Mouse (Mus musculus): ENCODE measurements around the gene Snx21. TPM values are rescaled to one million over a fixed set of nuclear protein-coding genes. Genes with fewer than 3 reads are reported as not detected.
A peak's percentile ranks its signal among the peaks of the same experiment; 100 is the strongest.

The Snx21 gene
- polyA plus RNA-seq, 1 experiment from 2014 or later = 27.0 TPM

DNA sequence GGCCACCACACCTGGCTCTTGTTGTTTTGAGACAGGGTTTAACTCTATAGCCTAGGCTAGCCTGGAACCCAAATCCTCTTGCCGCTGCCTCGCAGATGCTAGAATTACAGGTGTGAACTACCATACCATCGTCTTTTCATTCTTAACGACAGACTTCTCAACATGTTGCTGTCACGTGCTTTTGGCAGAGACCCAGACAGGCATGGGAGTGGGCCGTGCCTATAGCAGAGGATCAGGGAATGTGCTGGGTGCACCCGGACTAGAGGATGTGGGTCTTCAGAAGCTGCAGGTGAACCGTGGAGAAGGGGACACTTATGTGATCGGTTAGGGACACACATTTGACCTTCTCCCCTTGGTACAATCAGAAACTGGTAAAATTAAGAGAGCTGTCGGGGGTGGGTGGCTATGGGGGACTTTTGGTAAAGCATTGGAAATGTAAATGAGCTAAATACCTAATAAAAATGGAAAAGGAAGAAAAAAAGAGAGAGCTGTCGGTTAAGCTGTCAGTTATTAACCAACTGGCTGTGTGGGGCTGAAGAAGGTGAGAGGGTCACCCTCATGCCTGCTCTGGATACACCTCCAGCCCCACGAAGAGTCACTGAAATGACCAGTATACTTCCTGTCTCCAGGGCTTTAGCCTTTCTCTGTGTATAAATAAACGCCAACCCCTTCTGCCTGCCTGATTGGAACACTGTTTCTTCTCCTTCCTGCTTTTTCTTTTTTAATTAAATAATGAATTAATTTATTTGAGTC is 14.8 kb downstream of the Snx21 start:
- H3K36me3 ChIP-seq = peaks cover 36% of the 10 kb centered on the region
- H3K27me3 ChIP-seq = no peaks in the 10 kb centered on the region
- H3K4me2 ChIP-seq = no peak overlapping the region
- H3K4me1 ChIP-seq = peaks cover 8% of the 10 kb centered on the region
- ATAC-seq (ENCODE audit: borderline replicate concordance, extremely low read depth, low FRiP score, low TSS enrichment) = no peak
- H3K27ac ChIP-seq = no peak overlapping the region
- 85% methylated on average over 13 of the region's 13 CpGs for WGBS
- no peak overlapping the region for H3K4me3 ChIP-seq
- H3K9me3 ChIP-seq = no peaks in the 10 kb centered on the region
- no peak overlapping the region for H3K9ac ChIP-seq

- Histone ChIP-seq H3K4me1 (peaks cover 15% of the 10 kb centered on the region), H3K9ac (peak overlapping the region; percentile 82), H3K27me3 (no peaks in the 10 kb centered on the region), H3K4me3 (peak overlapping the region; percentile 70), H3K4me2 (peak overlapping the region; percentile 65), H3K36me3 (peaks cover 21% of the 10 kb centered on the region), H3K9me3 (no peaks in the 10 kb centered on the region), H3K27ac (no peak overlapping the region)
- ATAC-seq (ENCODE audit: borderline replicate concordance, extremely low read depth, low FRiP score, low TSS enrichment) = no peak
- WGBS = 86% methylated on average over 16 of the region's 16 CpGs
Measured at GRCm38 (mm10) chr2:164803201-164803920, 17.7 kb downstream of the Snx21 start.

DNA sequence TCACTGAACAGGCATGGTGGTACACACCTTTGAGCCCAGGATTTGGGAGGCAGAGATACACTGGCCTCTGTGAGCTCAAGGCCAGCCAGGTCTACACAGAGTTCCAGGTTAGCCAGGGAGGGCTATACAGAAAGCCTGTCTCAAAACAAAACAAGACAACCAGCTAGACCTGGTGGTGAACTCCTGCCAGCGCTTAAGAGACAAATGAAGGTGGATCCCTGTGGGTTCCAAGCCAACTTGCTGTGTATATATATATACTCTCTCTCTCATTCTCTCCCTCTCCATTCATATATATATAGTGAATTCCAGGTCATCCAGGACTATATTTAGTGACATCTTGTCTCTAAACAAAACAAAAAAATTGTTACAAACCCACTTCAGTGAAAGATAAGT is 18.3 kb downstream of the Snx21 start:
- WGBS = 46% methylated on average over 1 of the region's 1 CpGs
- peaks cover 15% of the 10 kb centered on the region for H3K4me1 ChIP-seq
- no peaks in the 10 kb centered on the region for H3K27me3 ChIP-seq
- H3K4me3 ChIP-seq = peak overlapping the region; percentile 70
- no peak overlapping the region for H3K27ac ChIP-seq
- H3K9ac ChIP-seq = peak overlapping the region; percentile 82
- peak overlapping the region; percentile 65 for H3K4me2 ChIP-seq
- peaks cover 16% of the 10 kb centered on the region for H3K36me3 ChIP-seq
- no peaks in the 10 kb centered on the region for H3K9me3 ChIP-seq
- ATAC-seq (ENCODE audit: borderline replicate concordance, extremely low read depth, low FRiP score, low TSS enrichment) = no peak

GRCm38 (mm10) chr2:164804533-164805331 is 19.1 kb downstream of the Snx21 start, which contains the start of the genes Acot8 and Zswim3:
Acot8 (minus strand) TSS chr2:164804882.
Zswim3 (plus strand) TSS chr2:164805098.
- H3K27ac ChIP-seq = peak within 1 kb of the TSS; percentile 81
- 0% methylated on average over 47 of the region's 47 CpGs for WGBS
- H3K36me3 ChIP-seq = peaks cover 8% of the 10 kb centered on the region; the same call in 1 of the 2 replicates
- no peaks in the 10 kb centered on the region for H3K27me3 ChIP-seq
- ATAC-seq (ENCODE audit: borderline replicate concordance, extremely low read depth, low FRiP score, low TSS enrichment) = peak; percentile 97
- H3K9me3 ChIP-seq = no peaks in the 10 kb centered on the region
- peak within 1 kb of the TSS; percentile 82 for H3K9ac ChIP-seq
- peaks cover 15% of the 10 kb centered on the region for H3K4me1 ChIP-seq
- peak within 1 kb of the TSS; percentile 78 for H3K4me2 ChIP-seq
- peak within 1 kb of the TSS; percentile 70 for H3K4me3 ChIP-seq

GRCm38 (mm10) chr2:164805332-164805718 is 19.7 kb downstream of the Snx21 start:
- ATAC-seq (ENCODE audit: borderline replicate concordance, extremely low read depth, low FRiP score, low TSS enrichment) = peak; percentile 40; the same call in 1 of the 2 replicates
- no peaks in the 10 kb centered on the region for H3K27me3 ChIP-seq
- H3K4me2 ChIP-seq = peak overlapping the region; percentile 78
- H3K4me1 ChIP-seq = peaks cover 15% of the 10 kb centered on the region
- peaks cover 4% of the 10 kb centered on the region; the same call in 1 of the 2 replicates for H3K36me3 ChIP-seq
- peak overlapping the region; percentile 81 for H3K27ac ChIP-seq
- peak overlapping the region; percentile 69 for H3K9ac ChIP-seq
- peak overlapping the region; percentile 70 for H3K4me3 ChIP-seq
- WGBS = 1% methylated on average over 21 of the region's 21 CpGs
- no peaks in the 10 kb centered on the region for H3K9me3 ChIP-seq

GRCm38 (mm10) chr2:164806614-164807013 is 21.0 kb downstream of the Snx21 start:
- H3K4me1 ChIP-seq = peaks cover 15% of the 10 kb centered on the region
- H3K27ac ChIP-seq = no peak overlapping the region
- H3K4me2 ChIP-seq = no peak overlapping the region
- no peak overlapping the region for H3K4me3 ChIP-seq
- no peak for ATAC-seq (ENCODE audit: borderline replicate concordance, extremely low read depth, low FRiP score, low TSS enrichment)
- no peaks in the 10 kb centered on the region for H3K36me3 ChIP-seq
- no peaks in the 10 kb centered on the region for H3K9me3 ChIP-seq
- no peaks in the 10 kb centered on the region for H3K27me3 ChIP-seq
- 68% methylated on average over 7 of the region's 7 CpGs for WGBS
- H3K9ac ChIP-seq = no peak overlapping the region

DNA sequence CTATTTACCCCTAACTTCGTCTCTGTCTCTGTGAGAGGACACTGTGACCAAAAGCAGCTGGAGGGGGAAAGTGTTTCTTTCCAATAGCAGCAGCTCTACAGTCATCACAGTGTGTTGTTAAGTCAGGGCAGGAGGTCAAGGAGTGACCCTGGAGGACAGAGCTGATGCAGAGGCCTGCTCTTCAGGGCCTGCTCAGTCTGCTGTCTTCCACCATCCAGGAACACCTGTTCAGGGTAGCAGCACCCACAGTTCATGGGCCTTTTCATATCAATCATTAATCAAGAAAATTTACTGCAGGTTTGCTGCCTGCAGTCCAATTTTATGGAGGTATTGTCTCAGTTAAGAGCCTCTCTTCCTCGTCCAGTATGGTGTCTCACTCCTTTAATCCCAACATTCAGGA is 27.9 kb downstream of the Snx21 start:
- H3K4me1 ChIP-seq = peaks cover 12% of the 10 kb centered on the region
- 52% methylated on average over 2 of the region's 2 CpGs for WGBS
- H3K36me3 ChIP-seq = no peaks in the 10 kb centered on the region
- H3K9me3 ChIP-seq = no peaks in the 10 kb centered on the region
- no peak overlapping the region for H3K9ac ChIP-seq
- H3K27me3 ChIP-seq = no peaks in the 10 kb centered on the region
- H3K27ac ChIP-seq = no peak overlapping the region
- H3K4me3 ChIP-seq = no peak overlapping the region
- ATAC-seq (ENCODE audit: borderline replicate concordance, extremely low read depth, low FRiP score, low TSS enrichment) = no peak
- no peak overlapping the region for H3K4me2 ChIP-seq

- no peak overlapping the region for H3K4me3 ChIP-seq
- no peaks in the 10 kb centered on the region for H3K27me3 ChIP-seq
- no peaks in the 10 kb centered on the region for H3K9me3 ChIP-seq
- 81% methylated on average over 5 of the region's 5 CpGs for WGBS
- no peak overlapping the region for H3K9ac ChIP-seq
- H3K27ac ChIP-seq = no peak overlapping the region
- no peaks in the 10 kb centered on the region for H3K36me3 ChIP-seq
- ATAC-seq (ENCODE audit: borderline replicate concordance, extremely low read depth, low FRiP score, low TSS enrichment) = no peak
- H3K4me1 ChIP-seq = peaks cover 12% of the 10 kb centered on the region
- no peak overlapping the region for H3K4me2 ChIP-seq
Measured at GRCm38 (mm10) chr2:164815348-164815747, 29.7 kb downstream of the Snx21 start.

GRCm38 (mm10) chr2:164815821-164816220 is 30.2 kb downstream of the Snx21 start:
- no peaks in the 10 kb centered on the region for H3K27me3 ChIP-seq
- H3K9me3 ChIP-seq = no peaks in the 10 kb centered on the region
- peaks cover 4% of the 10 kb centered on the region for H3K36me3 ChIP-seq
- no peak overlapping the region for H3K4me2 ChIP-seq
- H3K4me3 ChIP-seq = no peak overlapping the region
- H3K9ac ChIP-seq = no peak overlapping the region
- peaks cover 12% of the 10 kb centered on the region for H3K4me1 ChIP-seq
- no peak for ATAC-seq (ENCODE audit: borderline replicate concordance, extremely low read depth, low FRiP score, low TSS enrichment)
- no peak overlapping the region for H3K27ac ChIP-seq
- 87% methylated on average over 8 of the region's 8 CpGs for WGBS

- WGBS = 52% methylated on average over 6 of the region's 6 CpGs
- Histone ChIP-seq H3K27me3 (no peaks in the 10 kb centered on the region), H3K4me1 (peaks cover 13% of the 10 kb centered on the region), H3K9me3 (no peaks in the 10 kb centered on the region), H3K36me3 (peaks cover 12% of the 10 kb centered on the region), H3K9ac (no peak overlapping the region), H3K4me2 (no peak overlapping the region), H3K27ac (peak overlapping the region; percentile 30; the same call in 1 of the 2 replicates), H3K4me3 (no peak overlapping the region)
- ATAC-seq (ENCODE audit: borderline replicate concordance, extremely low read depth, low FRiP score, low TSS enrichment) = no peak
Measured at GRCm38 (mm10) chr2:164817206-164817605, 31.6 kb downstream of the Snx21 start.

DNA sequence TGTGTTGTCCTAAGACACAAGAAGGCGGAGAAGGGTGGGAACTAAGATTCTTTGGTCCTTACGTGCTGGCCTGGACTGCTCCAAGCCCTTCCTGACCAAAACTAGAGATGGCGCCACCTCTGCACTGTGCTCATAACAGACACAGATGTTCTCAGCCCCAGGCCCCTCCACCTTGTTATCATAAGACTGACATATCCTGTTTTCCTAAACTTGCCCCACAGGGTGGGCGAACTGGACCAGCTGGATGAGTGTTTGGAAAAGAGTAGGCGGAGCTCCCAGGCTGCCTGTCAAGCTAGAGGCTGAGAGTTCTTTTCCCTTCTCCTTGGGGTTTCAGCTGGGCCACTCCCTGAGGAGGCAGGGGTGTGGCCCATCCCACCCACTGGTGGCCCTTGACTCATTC is 32.1 kb downstream of the Snx21 start:
- Histone ChIP-seq H3K27ac (peak overlapping the region; percentile 30; the same call in 1 of the 2 replicates), H3K4me2 (no peak overlapping the region), H3K9ac (no peak overlapping the region), H3K9me3 (no peaks in the 10 kb centered on the region), H3K36me3 (peaks cover 12% of the 10 kb centered on the region), H3K4me3 (no peak overlapping the region), H3K27me3 (no peaks in the 10 kb centered on the region), H3K4me1 (peaks cover 17% of the 10 kb centered on the region)
- 37% methylated on average over 5 of the region's 5 CpGs for WGBS
- peak; percentile 17; the same call in 1 of the 2 replicates for ATAC-seq (ENCODE audit: borderline replicate concordance, extremely low read depth, low FRiP score, low TSS enrichment)
